Mouse (Mus musculus) kidney, adult 18-20 months (tissue): ENCODE measurements at regions not wholly inside any gene's neighbourhood (a gene's known extent, or its start where the extent isn't known, plus 50 kb on each side); places are given as distances from the start of the nearest gene placed in this dataset.
A peak's percentile ranks its signal among the peaks of the same experiment; 100 is the strongest.

ENCODE experiments used
- DNase-seq: peaks from one replicate; pipeline ENCODE4 v3.0.0; 2021

DNA sequence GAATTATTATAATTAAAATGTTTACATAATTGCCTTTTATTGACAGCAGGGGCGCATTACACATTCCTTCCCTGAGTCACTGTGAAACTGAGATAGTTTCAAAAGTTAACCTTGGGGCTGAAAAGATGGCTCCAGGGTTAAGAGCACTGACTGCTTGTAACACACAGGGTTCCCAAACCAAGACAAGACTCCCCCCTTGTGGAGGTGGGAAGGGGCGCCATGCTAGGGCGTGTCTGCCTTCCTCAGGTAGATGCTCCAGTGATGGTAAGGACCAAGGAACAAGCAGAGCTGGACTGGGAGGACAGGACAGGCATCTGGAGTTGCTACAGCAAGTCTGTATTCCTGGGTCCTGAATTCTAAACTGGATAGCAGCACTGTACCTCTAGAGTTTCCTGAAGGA, 351.9 kb downstream of the Tbc1d22a start:
- DNase-seq: no peak

DNA sequence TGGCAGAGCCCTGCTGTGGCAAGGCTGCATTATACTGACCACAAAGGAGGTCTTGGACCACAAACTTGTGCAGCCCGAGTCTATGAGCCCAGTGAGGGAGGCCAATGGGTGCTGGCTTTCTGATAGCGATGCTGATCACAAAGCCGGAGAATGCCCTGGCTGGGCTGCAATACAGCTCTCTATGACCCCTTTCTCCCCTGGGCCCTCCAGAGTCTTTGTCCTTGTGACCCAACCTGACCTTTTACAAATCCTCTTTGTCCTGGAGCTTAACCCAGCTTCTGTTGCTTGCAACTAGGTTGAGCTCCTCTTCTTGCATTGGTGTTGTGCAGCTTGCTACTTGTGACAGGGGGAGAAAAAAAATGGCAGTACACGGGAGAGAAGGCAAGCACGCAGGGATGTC, 360.1 kb downstream of the Tbc1d22a start:
- DNase-seq: no peak

DNA sequence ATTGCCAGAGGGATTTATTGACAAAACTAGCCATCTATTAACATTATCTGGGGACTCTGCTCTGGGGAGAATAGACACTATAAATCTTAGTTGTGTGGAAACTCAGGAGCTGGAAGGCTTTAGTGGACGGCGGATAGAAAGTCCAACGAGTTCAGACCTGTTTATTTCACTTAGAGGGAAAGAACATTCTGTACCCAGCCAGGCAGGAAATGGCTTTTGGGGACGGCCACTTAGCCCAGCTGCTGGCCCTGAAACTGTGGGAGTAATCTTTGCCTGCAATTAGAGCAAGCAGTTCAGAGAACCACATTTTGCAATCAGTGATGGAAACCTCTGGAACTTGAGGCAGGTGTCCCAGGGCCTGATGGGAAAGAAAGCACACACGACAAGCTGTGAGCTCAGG, 362.4 kb downstream of the Tbc1d22a start:
- peak; percentile 11 for DNase-seq

DNA sequence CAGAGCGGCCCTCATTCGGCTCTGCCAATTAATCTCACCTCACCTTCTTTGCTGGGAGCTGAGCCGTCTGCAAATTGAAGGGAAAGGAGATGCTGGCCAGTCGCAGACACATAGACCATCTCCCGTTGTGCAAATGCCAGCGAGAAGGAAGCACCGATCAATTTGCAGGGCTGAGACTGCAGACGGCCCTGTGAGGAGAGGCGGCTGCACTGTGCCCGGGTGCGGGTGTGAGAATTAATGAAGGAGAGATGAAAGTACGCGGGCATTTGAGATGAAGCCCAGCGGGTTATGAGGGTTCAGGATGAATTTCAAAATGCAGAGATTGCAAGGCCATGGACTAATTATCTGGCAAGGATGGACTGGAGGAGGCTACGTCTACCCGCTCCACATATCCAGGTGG, 364.4 kb downstream of the Tbc1d22a start:
- DNase-seq: no peak

DNA sequence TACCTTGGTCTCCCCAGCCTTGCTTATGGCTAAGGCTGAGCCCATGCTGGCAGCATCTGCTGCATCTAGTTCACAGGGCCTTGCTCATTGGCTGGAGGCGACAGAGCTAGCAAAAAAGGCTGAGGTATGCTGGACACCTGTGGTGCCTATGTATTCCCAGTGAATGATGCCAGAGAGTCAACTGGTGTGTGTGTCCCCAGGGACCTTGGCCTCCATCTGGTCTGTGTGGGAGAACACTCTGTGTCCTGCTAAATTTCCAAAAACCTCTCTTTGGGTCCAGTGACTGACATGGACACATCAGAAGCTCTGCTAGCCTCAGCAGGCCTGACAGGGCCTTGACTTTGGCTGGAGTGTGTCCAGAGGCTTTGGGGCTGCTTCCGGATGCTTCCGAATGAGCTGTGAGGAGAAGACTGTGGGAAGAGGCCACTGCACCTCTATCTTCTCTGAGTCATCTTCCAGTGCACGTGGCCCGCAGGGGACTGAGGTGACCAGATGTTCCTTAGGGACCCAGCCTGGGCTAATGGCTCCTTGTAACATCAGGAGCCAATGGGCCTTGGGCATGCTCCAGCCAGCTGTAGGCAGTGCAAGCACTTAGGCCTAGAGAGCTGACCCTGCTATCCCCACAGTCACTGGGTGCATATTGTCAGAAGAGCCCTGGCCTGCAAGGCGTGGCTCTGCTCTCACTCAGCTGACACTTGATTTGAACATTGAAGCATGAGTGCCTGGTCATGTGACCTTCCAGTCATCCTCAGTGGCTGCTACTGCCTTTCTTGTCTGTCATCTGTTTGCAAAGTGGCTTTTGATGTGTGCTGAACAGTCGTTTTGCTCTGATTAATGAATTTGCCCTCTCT, 368.2 kb downstream of the Tbc1d22a start:
- no peak for DNase-seq

DNA sequence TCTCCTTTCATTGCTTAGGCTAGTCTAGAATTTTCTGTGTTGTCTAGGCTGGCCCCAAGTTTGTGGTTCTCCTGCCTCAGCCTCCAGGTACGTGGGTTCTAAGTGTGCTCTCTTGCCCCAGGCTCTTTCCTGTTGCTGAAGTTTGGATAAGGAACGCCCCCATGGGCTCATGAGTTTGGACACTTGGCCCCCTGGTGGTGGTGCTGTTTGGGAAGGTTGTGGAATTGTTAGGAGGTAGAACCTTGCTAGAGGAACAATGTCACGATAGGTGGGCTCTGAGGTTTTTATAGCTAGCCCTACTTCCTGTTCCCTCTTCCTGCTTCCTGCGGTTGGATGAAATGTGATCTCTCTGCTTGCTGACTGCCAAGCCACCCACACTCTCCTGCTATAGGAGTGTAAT, 371.5 kb downstream of the Tbc1d22a start:
- no peak for DNase-seq

DNA sequence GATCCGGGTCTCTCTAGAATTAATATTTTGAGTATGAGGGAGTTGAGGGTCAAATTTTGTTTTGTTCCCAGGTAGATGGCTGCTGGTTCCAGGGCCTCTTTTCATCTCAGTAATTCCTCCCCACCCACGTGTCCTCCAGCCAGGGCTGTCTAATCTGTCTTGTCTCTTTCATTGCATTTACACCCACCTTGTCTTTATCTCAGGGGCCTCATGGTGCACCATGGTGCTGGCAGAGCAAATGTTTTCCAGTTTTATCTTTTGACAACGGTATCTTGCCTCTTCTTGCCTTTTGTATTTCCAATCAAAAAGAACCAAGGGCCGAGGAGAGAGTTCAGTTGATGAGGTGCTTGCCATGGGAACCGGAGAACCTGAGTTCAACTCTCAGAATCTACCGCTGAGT, 372.9 kb downstream of the Tbc1d22a start:
- DNase-seq: no peak

DNA sequence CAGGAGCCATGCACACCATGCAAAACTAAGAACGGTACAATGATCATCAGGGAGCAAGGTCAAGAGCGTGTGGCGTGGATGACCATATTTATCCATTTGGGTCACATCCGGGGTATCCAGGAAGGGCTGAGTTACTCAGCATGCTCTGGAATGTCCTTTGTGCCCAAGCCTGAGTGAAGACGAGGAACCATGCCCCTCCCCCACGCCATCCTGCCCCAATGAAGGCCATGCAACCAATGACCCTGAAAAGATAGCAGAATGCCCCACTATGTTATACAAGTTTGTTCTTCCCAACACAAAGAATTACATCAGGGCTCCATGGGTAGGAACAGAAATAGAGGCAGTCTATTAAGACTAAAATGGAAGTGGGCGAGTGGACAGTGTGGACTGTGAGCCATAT, 375.8 kb downstream of the Tbc1d22a start:
- no peak for DNase-seq

DNA sequence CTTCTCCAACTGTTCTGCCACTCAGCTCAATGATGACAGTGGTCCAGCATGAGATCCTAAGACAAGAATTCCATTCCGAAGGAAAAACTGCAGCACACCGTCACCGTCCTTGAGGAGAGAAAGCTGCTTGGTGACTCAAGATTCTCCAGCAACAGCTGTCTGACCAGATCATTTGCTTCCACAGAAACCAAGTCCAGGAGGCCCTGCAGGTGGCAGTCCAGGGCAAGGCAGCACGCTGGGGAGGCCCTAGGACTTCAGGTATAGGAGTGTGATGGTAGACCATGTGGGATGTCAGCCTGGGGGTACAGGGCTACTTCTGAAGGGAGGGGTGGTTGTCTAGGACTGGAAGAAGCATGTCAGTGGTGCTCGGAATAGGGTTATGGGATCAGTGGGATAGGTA, 376.6 kb downstream of the Tbc1d22a start:
- DNase-seq: no peak

DNA sequence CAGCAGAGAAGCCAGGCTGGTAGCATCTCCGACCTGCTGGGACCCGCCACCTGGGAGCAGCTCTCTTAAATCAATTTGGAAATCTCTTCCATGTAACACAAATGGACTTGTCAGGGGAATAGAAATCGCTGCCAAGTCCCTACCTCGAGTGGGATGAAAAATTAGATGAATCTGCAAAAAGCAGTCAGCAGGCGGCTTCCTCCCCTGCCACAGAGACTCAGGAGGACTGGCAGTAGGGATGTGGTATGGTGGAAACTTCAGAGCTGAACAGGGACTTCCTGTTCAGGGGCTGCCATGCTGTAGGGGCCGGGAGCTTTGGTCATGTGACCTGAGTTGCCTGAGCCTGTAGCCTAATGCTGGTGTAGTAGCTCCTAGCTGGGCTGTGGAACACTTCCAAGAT, 379.1 kb downstream of the Tbc1d22a start:
- DNase-seq: no peak

DNA sequence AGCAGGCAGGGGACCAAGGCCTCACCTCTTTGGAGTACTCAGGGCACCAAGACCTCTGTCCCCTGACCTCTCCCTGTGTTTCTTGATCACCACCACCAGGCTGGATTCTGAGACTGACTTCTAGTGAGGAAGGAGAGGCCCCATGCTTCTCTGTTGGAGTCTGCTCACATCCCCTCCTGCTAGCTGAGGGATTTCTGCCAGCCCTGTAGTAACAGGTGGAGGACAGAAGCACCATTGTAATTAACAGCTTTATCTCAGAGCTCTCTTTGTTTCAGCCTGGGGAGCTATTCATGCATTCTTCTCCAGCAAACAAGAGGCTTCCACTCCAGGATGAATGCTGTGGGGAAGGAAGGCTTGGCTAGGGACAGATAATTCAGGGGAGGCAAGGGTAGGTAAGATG, 392.2 kb downstream of the Tbc1d22a start:
- DNase-seq: no peak

DNA sequence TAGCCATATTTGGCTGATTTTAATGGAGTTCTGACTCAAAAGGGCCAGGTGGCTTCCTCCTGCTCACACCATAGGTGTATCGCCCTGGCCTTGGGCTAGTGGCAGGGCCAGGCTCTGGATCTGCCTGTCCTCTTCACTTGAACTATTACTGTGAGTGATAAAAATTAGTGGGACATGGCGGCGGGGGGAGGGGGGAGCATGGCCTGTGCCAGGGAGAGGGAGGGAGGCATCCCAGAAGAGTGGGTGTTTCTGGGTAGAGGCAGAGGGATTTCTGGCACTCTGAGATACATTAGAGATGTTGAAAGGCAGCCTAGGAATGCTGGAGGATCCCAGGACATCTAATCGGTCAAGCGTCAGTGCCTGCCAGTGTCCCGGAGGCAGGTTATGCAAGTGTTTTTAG, 395.4 kb downstream of the Tbc1d22a start:
- DNase-seq: no peak

DNA sequence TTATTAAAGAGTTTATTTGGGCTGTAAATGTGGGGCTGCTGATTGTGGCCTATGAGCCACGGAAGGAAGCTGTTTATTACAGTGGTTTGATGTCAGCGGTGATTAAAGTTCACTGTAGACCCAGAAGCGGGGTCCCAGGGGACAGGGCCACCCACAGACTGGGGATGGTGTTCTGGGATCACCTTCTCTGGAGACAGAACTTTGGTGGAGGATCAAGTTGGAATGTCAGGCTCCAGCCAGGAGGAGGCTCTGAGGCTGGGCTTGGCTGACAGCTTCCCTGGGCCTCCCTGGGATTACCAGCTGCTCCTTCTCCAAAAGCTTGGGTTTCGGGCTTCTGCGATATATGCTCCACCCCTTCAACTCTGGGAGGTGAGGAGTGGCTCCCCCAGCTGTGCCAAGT, 417.1 kb downstream of the Tbc1d22a start:
- DNase-seq: no peak

DNA sequence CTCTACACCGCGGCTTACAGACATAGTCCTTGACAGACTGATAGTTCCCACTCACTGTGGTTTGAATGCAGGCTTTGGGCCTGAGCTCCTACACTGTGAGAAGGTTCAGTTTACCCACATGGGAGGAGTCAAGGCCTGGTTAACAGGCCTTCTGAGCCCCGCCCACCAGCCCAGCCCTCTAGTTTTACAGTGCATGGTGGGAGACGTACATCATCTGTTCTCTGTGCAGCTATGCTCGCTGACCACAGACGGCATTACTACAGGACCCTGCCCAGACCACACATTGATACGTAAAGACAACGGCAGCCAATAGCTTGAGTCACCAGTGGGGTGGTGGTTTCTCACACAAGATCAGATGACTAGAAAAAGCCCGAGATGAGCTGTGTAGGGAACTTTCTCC, 431.0 kb downstream of the Tbc1d22a start:
- no peak for DNase-seq

DNA sequence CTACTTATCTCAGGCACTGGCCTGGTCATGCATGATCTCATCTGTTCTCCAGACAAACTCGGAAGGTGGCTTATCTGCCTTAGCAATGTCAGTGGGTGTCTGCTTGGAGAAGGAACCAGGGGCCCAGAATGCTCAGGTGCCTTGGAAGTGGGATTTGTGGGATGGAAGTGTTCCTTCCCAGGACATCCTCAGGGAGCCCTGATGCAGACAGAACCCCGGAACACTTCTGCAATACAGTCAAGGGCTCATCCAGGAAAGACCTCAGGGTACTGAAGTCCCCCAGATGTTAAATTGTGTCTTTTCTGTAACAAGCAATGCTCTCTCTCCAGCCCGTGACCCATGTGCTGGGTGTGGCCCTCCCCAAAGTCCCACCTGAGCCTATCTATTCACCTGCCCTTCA, 433.9 kb downstream of the Tbc1d22a start:
- DNase-seq: no peak

DNA sequence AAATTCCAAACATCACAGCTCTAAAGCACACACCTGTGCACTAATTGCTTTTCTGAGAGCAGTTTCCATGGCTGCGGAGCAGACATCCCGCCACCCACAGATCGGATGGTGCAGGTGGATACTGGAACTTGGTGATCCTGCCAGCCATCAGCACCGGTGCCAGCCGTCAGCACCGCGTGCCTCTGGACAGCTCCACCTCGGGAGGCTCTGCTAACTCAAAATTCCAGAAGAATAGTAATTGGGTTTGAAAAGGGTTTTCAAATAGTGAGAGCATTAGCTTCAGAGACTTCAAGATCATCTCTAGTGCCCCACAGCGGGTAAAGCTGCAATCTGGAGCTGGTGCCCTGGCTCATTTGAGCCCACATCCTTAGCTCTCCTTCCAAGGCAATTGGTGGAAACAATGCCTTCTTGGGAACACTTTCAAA, 458.8 kb downstream of the Tbc1d22a start:
- no peak for DNase-seq

DNA sequence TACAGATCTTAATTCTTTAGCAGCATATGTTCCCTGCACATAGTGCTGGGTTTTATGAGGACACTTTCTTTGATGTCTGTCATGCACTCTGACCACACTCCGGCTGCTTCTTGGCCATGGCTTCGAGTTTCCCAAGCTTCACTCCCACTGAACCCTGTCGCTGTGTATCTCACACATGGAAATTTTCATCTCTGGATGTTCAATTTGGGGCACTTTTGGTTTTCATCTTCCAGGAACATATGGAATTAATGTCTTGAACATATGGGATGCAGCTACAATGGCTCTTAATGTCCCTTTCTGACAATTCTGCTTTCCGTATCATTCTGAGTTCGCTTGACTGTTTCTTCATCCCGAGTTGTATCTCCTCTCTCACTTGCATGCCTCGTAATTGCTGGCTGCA, 462.8 kb downstream of the Tbc1d22a start:
- no peak for DNase-seq

DNA sequence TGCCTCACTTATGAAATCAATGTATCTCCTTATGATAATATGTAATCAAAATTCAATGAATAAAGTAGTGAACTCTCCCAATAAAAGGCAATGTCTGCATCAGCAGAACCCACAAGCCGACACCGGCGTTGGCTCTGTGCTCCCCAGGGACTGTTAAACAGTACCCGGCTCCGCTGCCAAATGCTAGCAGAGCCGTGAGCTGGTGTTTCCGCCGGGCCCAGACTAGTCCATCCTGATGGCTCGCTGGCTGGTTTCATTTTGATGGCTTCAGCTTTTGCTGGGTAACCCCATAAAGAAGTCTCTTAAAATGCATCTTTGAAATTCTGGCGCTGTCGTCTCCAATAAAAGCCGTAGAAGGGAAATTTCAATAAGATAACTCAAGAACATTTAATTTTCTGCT, 468.8 kb downstream of the Tbc1d22a start:
- no peak for DNase-seq

DNA sequence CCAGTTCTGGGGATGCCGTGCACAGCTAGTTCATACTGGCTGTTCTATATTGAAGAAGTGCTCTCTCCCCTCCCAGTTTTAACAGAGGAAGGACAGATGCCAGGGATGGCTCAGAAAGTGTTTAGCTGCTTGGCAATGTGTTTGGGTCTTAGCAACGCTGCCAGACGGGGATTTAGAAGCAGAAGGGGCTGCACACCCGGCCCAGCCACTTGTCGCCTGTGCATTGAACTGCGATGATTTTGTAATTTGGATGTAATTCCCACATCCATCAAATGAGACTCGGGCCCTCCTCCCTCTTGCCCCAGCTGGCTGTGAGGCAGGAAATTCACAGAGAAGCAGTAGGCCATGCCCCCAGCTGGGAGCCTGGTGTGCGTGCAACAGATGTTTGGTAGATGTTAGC, 475.4 kb downstream of the Tbc1d22a start:
- no peak for DNase-seq

DNA sequence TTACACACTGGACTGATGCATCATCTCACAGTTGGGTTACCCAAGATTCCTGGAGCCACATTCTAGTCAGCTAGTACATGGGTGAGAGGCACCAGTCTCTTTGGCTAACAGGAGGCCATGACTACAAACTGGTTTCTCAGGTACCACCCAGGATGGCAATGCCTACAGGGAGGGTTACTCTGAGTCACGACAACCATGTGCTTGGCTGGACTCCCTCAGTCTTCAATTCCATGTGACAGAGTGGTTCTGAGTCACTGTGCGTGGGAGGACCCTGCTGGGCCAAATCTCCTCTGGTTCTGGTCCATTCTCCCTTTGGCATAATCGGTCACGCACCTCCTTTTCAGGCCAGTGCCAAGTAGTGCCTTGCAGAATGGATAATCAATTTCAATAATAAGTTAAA, 482.5 kb downstream of the Tbc1d22a start:
- DNase-seq: no peak

DNA sequence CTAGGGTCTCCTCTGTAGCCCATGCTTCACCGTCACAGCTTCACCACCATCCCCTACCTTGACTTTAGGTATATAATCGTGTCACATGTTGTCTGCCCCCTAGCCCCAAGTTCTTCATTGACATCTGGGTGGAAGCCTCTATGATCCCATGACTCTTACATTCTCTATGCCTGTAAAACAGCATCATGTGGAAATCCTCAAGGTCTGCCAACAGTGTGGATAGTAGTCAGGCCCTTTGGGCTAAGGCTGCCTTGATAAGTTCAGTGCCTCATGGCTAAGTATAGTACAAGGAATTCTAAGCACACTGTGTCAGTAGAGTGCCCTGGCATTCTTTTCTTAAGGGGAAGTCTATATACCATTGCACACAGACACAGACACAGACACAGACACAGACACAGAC, 496.2 kb downstream of the Tbc1d22a start:
- DNase-seq: no peak

DNA sequence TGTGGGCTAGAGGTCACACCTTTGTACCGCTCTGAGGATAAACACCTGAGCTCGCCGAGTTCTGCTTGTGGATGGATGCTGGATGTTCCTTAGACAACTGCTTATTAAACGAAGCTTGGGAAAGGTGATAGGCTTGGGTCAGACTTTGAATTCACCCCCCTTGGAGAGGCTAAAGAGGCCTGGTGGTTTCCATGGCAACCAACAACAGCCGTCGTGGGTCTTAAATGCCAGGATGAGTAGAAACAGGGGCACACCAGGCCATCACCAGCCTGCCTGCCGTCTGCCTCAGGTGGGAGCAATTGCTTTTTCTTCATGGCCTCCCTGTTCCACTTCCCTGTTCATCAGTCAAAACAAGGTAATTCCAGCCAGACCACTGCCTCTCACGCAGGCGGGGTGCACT, 504.1 kb downstream of the Tbc1d22a start:
- no peak for DNase-seq

DNA sequence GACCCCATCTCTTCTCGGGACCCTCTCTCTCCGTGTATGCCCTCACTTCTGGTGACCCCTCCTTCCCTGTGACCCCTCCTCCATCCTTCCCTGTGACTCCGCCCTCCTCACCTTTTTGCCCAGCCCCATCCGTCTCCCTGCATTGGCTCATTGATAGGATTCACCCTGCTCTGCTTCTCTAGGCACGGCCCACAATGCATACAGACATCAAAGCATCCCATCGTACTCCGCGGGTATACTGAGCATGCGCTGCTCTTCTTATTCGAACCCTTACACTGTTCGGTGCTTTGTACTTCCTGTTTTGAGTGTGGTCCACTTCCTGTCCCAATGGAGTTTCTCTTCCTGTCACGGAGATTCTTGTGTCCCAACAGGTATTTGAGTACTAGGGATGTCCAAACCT, 504.8 kb downstream of the Tbc1d22a start:
- DNase-seq: no peak

DNA sequence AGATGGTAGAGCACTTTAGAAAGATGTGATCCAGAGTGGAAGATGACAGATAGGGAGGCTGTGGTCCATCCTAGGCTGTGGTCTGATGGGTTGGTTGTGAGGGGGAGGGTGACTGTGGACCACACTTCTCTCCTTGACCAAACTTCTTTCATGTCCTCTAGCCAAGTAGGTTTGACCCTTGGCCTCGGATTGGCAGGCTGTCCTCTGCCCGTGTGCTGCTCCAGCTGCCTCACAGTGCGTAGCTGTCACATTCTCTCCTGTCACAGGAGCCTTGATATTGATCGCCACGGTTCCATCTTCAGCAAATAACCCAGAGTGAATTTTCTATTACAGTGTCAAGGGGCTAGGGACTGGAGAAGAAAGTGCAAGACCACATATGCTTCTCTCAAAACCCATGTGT, 506.9 kb downstream of the Tbc1d22a start:
- no peak for DNase-seq

DNA sequence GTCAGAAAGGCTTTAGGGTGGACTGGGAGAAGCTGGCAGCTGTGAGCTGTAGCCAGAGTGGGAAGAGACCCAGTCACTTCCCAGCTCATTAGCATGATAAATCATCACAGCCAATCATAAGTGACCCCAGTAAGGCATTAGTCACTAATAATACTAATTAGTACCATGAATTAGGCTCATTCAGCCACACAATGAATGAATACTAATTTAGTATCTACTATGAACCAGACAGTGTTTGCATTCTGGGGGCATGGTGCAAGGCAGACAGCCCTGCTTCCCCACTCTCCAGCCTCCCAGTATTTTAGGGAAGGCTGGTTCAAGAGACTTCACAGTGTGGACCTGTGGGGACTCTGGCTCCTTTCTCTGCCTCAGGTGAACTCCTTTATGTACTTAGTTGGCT, 523.7 kb downstream of the Tbc1d22a start:
- DNase-seq: no peak
